Mouse (Mus musculus) 3134 (cell line): ENCODE results near the gene Polr3b.

Source experiments
- DNase-seq: peaks from one replicate; pipeline ENCODE4 v3.0.0-alpha.2; 2011; ENCODE audit warnings: low spot score; ENCODE audit not compliant: insufficient read length; ENCODE audit errors: extremely low read depth

Gene Polr3b

DNA sequence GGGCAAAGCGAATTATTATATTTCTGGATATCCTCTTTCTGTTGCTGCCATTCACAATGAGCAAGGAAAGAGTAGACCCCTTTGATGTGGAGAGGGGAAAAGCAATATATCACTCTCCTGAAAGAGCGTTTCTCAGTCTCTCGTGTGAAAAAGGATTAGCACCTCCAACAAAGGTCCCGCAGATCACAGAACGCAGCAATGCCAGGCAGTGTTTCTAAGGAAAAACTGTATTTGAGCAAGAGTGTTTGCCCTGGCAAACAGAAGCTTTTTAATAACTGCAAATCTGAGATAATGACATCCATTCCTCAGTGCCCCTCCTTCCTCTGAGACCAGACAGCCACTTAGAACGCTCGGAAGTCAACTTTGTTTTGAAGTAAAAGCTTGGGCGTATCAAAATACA, 84.5 kb downstream of the Polr3b start:
- no peak for DNase-seq

DNA sequence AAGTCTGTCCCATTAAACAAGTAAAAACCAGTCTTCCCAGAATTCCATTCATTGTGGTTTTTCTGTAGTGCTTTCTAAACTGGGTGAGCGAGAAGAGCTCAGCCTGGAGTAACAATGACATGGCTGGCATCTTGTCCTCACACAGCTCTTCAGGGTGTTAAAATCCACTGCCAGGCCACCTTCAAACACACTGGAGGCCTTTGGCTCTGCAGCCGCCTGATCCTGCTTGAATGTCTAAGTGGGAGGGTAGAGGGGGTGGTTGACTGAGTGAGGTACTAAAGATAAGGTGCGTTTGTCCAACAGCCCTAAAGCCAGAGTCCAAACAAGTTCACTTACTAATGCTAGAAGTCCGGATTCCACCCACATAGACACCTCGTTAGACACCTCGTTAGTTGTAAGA, 85.1 kb downstream of the Polr3b start:
- no peak for DNase-seq

DNA sequence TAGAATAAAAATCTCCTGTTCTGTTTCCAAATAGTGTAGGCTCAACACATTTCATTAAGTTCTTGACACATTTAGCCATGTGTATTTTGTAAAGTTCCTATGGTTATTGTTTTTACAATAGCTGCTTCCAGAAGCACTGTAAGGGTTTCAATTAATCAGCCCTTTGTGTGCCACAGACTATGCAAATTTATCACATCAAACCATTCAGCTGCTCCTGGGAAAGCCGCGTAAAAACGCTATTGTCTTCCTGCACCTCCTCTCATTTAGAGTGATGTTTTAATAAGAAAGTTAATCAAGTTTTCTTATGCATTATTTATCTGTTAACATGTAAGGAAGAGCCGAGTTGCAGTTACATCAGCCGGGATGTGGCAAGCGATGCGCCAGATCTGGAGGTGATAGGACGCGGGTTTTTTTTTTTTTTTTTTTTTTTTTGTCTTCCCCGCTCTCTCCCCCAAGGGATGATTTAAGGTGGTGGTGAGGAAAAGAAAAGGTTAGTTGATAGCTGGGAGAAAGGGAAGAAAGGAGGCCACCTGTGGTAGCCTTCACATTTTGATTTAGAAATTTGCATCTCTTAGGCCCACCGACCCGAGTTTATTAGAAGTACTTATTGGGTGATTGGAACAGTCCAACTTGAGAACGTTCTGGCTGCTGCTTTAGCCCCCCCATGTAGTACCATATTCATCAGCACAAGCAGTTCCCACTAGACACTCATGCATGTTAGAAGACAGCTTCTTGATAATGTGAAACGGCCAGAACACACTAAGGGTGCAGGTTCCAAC, 85.8 kb downstream of the Polr3b start:
- no peak for DNase-seq

DNA sequence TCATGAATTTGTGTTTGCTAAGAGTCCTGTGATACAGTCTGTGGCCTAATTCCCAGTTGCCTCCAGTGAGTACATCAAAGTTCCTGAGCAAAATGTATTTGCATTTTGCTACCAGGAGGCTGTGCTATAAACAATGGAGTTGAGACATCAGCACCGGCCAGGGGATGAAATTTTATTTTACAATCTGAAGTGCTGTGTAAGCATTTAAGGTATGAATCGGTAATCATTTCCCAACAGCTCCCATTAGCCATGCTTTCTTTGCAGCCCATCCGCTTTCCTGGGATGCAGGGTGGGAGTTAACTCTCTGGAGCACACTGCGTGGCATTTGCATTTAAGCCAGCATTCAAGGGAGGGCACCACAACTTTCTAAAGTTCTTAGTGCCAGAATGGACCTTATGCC, 88.1 kb downstream of the Polr3b start:
- DNase-seq: no peak

DNA sequence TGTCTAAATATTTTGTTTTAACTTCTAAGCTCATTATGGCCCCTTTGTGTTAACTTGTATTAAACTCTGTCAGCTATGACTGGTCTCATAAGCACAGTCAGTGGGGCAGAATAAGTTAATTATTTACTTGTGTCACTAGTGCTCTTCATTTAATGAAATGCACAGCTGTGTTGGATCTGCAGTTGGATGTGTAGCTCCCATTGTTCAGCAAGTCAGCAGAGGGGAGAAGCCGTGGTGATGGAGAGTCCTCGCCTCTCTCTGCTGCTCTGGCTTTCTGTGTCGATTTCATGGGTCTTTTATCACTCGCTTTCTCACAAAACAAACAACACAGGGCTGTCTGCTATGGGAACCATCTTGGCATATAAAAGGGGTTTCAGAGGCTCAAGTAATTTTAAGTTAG, 88.7 kb downstream of the Polr3b start:
- no peak for DNase-seq

GRCm38 (mm10) chr10:84711479-84711878, 89.4 kb downstream of the Polr3b start:
- DNase-seq: no peak

GRCm38 (mm10) chr10:84711940-84712339, 89.8 kb downstream of the Polr3b start:
- DNase-seq: no peak

GRCm38 (mm10) chr10:84712532-84712931, 90.4 kb downstream of the Polr3b start:
- DNase-seq: no peak

DNA sequence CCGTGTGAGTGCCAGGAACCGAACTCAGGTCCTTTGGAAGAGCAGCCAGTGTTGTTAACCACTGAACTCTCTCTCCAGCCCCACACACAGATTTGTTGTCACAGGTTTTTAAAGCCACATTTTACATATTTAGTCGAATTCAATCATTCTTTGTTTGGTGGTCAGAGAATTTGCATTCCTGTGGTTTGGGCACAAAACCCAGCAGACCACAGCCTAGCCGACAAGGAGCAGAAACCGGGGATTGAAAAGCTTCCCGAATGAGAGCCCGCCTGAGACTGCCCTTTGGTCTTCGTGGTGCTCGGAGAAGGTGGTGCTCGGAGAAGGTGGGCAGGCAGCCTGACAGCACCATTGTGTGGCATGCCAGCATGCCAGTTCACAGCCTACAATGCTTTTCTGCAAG, 91.0 kb downstream of the Polr3b start:
- DNase-seq: peak; percentile 53

GRCm38 (mm10) chr10:84715639-84716038, 93.5 kb downstream of the Polr3b start:
- DNase-seq: no peak

DNA sequence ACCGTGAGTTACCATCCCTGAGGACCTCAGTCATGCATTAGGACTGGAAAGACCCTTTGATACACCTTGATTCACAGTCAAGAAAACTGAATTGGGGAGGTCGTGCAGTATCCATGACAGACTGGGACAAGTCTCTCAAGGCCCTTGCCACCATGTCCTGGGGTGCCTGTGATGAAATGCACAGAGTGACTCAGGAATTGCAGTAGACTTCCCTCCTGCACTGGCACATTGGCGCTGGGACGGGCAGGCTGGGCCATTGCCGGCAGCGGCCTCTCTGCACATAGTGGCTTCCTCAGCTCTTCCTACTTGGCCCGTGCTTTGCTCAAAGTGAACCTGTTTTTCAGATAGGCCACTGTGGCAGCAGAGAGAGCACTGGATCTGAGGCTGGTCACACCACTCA, 94.5 kb downstream of the Polr3b start:
- DNase-seq: no peak

GRCm38 (mm10) chr10:84722711-84723110, 100.6 kb downstream of the Polr3b start:
- DNase-seq: no peak

- DNase-seq: no peak
Observed at GRCm38 (mm10) chr10:84727005-84727404, 104.9 kb downstream of the Polr3b start.

DNA sequence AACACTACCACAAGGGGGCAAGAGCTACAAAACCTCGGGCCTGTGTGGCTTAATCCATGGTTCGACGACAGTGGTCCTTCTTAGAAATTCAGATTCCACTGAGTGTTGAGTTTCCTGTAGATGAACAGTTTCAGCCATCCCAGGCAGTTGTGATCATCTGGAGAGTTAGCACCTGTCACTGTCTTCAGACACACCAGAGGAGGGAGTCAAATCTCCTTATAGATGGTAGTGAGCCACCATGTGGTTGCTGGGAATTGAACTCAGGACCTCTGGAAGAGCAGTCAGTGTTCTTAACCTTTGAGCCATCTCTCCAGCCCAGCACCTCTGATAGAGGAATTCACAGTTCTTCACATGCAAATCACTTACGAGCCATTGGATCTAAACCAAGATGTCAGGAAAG, 105.7 kb downstream of the Polr3b start:
- DNase-seq: no peak

- no peak for DNase-seq
Observed at GRCm38 (mm10) chr10:84730078-84730477, 108.0 kb downstream of the Polr3b start.

- no peak for DNase-seq
Observed at GRCm38 (mm10) chr10:84730956-84731355, 108.9 kb downstream of the Polr3b start.

DNA sequence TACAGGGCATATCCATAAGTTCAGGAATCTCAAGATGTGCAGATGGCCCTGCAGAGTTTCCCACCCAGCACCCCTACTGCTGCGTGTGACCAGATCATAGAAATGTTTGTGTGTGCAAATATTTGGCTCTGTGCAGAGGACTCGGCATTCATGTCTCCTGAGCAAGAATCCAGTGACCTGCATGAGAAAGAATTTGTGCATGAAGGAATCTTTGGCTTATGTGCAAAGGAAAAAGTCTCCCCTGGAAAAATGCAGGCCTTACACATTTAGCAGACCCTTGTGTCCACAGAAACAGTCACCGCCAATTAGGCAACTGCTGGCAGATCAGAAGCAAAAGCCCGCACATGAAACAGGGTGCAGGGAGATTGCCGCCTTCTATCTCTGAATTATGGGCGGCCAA, 111.4 kb downstream of the Polr3b start:
- no peak for DNase-seq

DNA sequence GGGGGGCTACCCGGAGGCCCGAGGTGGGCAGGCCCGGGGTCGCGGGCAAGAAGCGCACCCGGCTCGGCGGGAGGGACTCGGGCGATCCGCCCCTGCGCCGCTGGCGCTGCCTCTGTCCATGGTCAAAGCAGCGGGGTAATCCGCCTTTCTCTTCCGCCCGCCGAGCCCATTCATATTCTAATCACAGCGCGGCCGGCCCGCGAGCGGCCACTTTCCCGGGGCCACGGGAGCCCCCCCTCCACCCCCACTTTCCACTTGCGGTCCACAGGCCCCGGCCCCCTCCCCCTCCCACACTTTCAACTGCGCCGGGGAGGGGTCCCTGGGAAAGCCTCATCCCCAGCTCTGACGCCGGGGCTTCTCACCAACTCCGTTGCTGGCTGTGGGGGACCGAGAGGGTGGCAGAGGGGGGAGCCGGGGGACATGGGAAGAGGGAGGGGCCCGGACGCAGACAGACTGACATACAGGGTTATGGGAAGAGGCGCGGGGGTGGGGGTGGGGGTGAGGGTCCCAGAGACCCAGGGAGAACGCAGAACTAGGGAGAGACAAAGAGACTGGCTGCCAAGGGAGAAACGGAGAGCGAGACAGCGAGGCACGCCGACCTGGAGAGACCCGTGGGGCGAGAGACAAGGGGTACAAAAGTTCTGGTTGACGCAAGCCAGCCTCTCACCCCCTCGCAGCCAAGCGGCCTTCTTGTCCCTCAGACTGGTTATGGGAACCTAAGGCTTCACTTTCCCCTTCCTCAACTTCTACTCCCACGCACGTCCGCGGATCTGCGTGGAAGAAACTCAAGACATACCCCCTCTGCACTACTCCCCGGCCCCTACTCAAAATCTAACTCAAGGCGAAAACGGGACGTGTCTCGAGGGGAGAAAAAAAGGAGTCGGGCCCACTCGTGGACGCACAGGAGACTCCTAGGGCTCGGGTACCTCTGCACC, 133.0 kb downstream of the Polr3b start:
- no peak for DNase-seq

DNA sequence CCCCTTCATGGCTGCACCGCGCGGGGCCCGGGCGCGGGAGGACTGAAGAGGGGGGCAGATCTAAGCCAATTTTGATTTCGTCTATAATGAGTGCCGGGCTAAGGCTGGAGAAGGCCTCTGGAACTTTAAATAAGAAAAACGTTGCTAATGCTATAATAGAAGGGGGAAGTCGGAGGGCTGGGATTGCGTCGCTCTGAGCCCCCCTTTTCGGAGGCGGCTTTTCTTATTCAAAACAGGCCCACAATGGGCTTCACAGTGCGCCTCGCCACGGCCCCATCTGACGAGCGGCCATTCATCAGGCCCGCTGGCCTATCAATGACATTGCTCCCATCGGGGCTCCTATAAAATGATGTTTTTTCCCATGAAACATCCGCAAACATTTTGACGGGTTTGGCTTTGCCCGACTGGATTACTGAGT, 133.7 kb downstream of the Polr3b start, which contains the start of gene Rfx4:
Gene Rfx4, plus strand, starts transcription at position 277 of the 418 bp plus-strand sequence.
- DNase-seq: no peak

- no peak for DNase-seq
Observed at GRCm38 (mm10) chr10:84756435-84757095, 134.5 kb downstream of the Polr3b start.
